Mouse (Mus musculus): ENCODE measurements around the gene Asah2.

- TF ChIP-seq CTCF (IDR thresholded peaks at IDR 0.05; ENCODE audit: borderline replicate concordance, insufficient read depth, low read depth, low read length) (no peak), POLR2A (IDR thresholded peaks at IDR 0.05; ENCODE audit: borderline replicate concordance, insufficient read depth, low read length) (no peak)
Measured at GRCm38 (mm10) chr19:31954696-31955095, 153.3 kb downstream of the Asah2 start.

Data from cerebellum, adult 2 months (tissue).